Mouse (Mus musculus): ENCODE data around the gene Mtch1. TPM values are rescaled to one million over a fixed set of nuclear protein-coding genes. Genes with fewer than 3 reads are reported as not detected.
"Not testable (repeated sequence)": the region's sequence is repeated elsewhere in the genome, so short reads cannot be mapped to it uniquely, and the experiment has no call there.

The Mtch1 gene
- polyA plus RNA-seq (2011; ENCODE audit: insufficient read depth, insufficient read length, low read depth, missing spikeins), result 129 and 134 TPM in 2 replicates

DNA sequence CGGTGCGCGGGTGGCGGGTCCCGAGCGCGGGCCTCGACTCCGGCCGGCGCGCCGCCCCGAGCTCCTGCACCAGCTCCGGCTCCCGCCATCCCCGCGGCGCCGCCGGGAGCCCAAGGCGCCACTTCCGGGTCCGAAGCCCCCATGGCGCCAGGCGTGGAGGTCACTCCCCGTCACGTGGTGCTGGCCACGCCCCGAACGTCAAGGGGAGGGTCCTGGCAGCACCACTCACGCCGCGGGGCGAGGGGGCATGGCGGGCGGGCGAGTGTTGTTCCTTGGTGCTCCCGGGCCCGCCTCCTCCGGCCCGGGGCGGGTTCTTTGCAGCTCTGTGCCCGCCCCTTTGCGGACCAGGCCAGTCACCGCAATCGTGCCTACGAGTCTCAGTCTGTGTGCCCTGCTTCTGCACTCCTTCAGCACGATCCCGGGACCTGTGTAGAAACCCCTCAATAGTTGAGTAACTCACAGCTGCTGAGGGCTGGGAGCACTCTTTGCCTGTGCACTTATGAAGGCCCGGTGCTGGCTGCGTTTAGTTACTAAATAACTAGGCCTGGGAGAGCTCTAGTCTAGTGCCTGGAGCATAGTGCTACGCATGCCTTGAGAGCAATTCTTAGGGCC, at the start of gene Mtch1:
Mtch1 (minus strand) TSS at position 290 of the 612 bp plus-strand sequence.
- H3K4me3 ChIP-seq (ENCODE audit: low read depth, low read length), result peak within 1 kb of the TSS; percentile 95
- no peaks in the 10 kb centered on the region for H3K9me3 ChIP-seq (replicated peaks; ENCODE audit: control insufficient read depth, insufficient read depth, low read length, poor library complexity, severe bottlenecking)
- no peaks in the 10 kb centered on the region for H3K27me3 ChIP-seq (ENCODE audit: control insufficient read depth, insufficient read depth, low read length, poor library complexity, severe bottlenecking)
- H3K27ac ChIP-seq (ENCODE audit: insufficient read depth, low read length), result peak within 1 kb of the TSS; percentile 13
- H3K9ac ChIP-seq (ENCODE audit: low read depth, poor library complexity, severe bottlenecking), result peak within 1 kb of the TSS; percentile 77
- 0 out of 2 replicates have a peak, but pooled peaks cover 2% of the 10 kb centered on the region for H3K36me3 ChIP-seq (ENCODE audit: control insufficient read depth, insufficient read depth, low read length, poor library complexity, severe bottlenecking)
- no peaks in the 10 kb centered on the region for H3K4me1 ChIP-seq (ENCODE audit: control insufficient read depth, insufficient read depth, low read length)
- TF ChIP-seq POLR2A (IDR thresholded peaks at IDR 0.05; ENCODE audit: insufficient read depth, low read length) (peak; percentile 78), CTCF (IDR thresholded peaks at IDR 0.05; ENCODE audit: low read depth, low read length) (no peak), EP300 (IDR thresholded peaks at IDR 0.05; ENCODE audit: insufficient read depth, low read depth, low read length) (no peak)

DNA sequence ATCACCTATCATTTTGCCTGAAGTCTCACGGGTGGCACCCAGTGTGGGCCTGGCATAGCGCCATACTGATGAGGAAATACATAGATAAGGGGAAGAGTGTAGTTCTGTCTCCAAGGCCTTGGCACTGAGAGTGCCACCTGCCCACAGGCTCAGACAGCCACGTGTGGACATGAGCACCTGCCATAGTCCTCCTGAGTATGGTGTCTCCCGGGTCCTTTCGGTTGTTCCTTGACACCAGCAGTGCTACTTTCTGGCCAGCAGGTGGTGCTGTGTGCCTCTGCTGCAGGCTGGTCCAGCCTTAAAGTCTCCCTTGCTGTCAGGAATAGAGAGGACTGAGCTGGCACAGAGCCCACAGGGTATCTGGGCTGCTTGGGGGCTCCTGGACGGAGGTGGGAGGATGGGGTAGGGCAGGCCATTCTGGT, 49.1 kb upstream of the Mtch1 start:
- Histone ChIP-seq H3K9me3 (replicated peaks; ENCODE audit: control insufficient read depth, insufficient read depth, low read length, poor library complexity, severe bottlenecking) (no peaks in the 10 kb centered on the region), H3K36me3 (ENCODE audit: control insufficient read depth, insufficient read depth, low read length, poor library complexity, severe bottlenecking) (no peaks in the 10 kb centered on the region), H3K4me1 (ENCODE audit: control insufficient read depth, insufficient read depth, low read length) (peaks cover 13% of the 10 kb centered on the region), H3K9ac (ENCODE audit: low read depth, poor library complexity, severe bottlenecking) (no peak overlapping the region), H3K4me3 (ENCODE audit: low read depth, low read length) (no peak overlapping the region), H3K27ac (ENCODE audit: insufficient read depth, low read length) (no peak overlapping the region), H3K27me3 (ENCODE audit: control insufficient read depth, insufficient read depth, low read length, poor library complexity, severe bottlenecking) (no peaks in the 10 kb centered on the region)
- 0 out of 2 replicates have a peak, but pooled peaks have one; percentile 47 for TF ChIP-seq EP300 (IDR thresholded peaks at IDR 0.05; ENCODE audit: insufficient read depth, low read depth, low read length)
- peak; percentile 99 for TF ChIP-seq CTCF (IDR thresholded peaks at IDR 0.05; ENCODE audit: low read depth, low read length)
- TF ChIP-seq POLR2A (IDR thresholded peaks at IDR 0.05; ENCODE audit: insufficient read depth, low read length), result no peak

DNA sequence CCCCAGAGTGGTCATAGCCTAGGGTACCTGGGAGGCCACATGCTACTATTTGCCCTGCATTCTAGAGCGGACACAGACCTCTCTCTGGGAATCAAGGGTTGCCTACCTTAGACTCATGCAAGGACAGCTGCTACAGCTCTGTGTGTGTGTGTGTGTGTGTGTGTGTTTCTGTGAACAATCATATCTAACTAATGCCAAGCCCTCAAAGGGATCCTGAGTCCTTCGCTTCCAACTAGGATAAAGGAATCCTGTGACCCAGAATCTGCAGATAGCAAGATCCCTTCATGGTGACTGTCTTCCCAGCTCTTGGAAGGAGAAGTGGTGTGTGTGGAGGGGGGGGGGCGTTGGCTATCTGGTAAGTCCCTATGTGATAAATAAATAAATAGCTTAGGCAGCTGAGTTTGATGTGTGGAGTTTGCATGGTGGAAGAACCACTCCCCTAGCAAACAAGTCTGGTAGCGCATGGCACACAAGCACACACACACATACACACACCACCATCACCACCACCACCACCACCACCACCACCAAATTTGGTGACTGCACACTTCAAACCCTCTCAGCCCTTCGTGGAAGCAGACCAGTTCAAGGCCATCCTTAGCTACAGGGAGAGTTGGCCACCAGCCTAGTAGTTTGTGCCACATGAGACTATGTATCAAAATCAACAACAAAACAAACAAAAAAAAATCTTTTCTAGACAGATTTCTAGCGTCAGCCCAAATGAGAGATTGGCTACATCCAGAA, 48.5 kb upstream of the Mtch1 start:
- TF ChIP-seq CTCF (IDR thresholded peaks at IDR 0.05; ENCODE audit: low read depth, low read length) (no peak), POLR2A (IDR thresholded peaks at IDR 0.05; ENCODE audit: insufficient read depth, low read length) (no peak), EP300 (IDR thresholded peaks at IDR 0.05; ENCODE audit: insufficient read depth, low read depth, low read length) (no peak)
- no peaks in the 10 kb centered on the region for H3K27me3 ChIP-seq (ENCODE audit: control insufficient read depth, insufficient read depth, low read length, poor library complexity, severe bottlenecking)
- no peak overlapping the region for H3K4me3 ChIP-seq (ENCODE audit: low read depth, low read length)
- H3K27ac ChIP-seq (ENCODE audit: insufficient read depth, low read length), result no peak overlapping the region
- H3K9ac ChIP-seq (ENCODE audit: low read depth, poor library complexity, severe bottlenecking), result no peak overlapping the region
- H3K4me1 ChIP-seq (ENCODE audit: control insufficient read depth, insufficient read depth, low read length), result peaks cover 10% of the 10 kb centered on the region
- no peaks in the 10 kb centered on the region for H3K36me3 ChIP-seq (ENCODE audit: control insufficient read depth, insufficient read depth, low read length, poor library complexity, severe bottlenecking)
- no peaks in the 10 kb centered on the region for H3K9me3 ChIP-seq (replicated peaks; ENCODE audit: control insufficient read depth, insufficient read depth, low read length, poor library complexity, severe bottlenecking)

DNA sequence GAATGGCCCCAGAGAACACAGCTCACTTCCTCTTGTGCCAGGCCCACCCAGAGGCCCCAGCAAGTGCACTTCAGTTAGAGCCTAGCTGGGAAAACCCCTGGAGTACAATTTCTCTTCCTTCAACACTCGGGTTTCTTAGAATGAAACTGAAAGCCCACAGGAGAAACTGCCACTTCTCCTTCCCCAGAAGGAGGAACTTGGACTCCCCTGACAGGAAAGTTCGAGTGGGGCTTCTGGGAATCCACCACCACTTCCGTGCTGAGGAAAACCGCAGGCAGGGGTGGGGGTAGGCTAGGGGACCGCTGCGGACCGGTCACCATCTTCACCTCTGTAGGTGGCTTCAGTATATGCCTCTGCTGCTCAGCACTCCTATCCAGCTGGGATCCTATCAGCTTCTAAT, 47.6 kb upstream of the Mtch1 start:
- Histone ChIP-seq H3K9ac (ENCODE audit: low read depth, poor library complexity, severe bottlenecking) (no peak overlapping the region), H3K27ac (ENCODE audit: insufficient read depth, low read length) (no peak overlapping the region), H3K4me1 (ENCODE audit: control insufficient read depth, insufficient read depth, low read length) (peaks cover 10% of the 10 kb centered on the region), H3K27me3 (ENCODE audit: control insufficient read depth, insufficient read depth, low read length, poor library complexity, severe bottlenecking) (no peaks in the 10 kb centered on the region), H3K4me3 (ENCODE audit: low read depth, low read length) (no peak overlapping the region), H3K9me3 (replicated peaks; ENCODE audit: control insufficient read depth, insufficient read depth, low read length, poor library complexity, severe bottlenecking) (no peaks in the 10 kb centered on the region), H3K36me3 (ENCODE audit: control insufficient read depth, insufficient read depth, low read length, poor library complexity, severe bottlenecking) (no peaks in the 10 kb centered on the region)
- TF ChIP-seq CTCF (IDR thresholded peaks at IDR 0.05; ENCODE audit: low read depth, low read length) (no peak), POLR2A (IDR thresholded peaks at IDR 0.05; ENCODE audit: insufficient read depth, low read length) (no peak), EP300 (IDR thresholded peaks at IDR 0.05; ENCODE audit: insufficient read depth, low read depth, low read length) (no peak)

DNA sequence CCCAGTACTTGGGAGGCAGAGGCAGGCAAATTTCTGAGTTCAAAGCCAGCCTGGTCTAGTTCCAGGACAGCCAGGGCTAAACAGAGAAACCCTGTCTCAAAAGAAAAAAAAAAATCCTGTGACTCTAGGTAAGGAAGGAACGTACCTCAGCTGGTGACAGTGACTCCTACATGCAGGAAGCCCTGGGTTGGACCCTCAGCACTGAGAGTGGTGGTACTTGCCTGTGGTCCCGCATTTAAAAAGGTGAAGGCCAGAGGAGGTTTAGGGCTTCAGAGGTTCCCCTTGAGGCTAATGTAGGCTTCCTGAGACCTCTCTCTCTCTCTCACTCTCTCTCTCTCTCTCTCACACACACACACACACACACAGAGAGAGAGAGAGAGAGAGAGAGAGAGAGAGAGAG, 47.0 kb upstream of the Mtch1 start:
- H3K4me1 ChIP-seq (ENCODE audit: control insufficient read depth, insufficient read depth, low read length); H3K9me3 ChIP-seq (replicated peaks; ENCODE audit: control insufficient read depth, insufficient read depth, low read length, poor library complexity, severe bottlenecking); H3K27me3 ChIP-seq (ENCODE audit: control insufficient read depth, insufficient read depth, low read length, poor library complexity, severe bottlenecking); H3K9ac ChIP-seq (ENCODE audit: low read depth, poor library complexity, severe bottlenecking); H3K27ac ChIP-seq (ENCODE audit: insufficient read depth, low read length); H3K36me3 ChIP-seq (ENCODE audit: control insufficient read depth, insufficient read depth, low read length, poor library complexity, severe bottlenecking); H3K4me3 ChIP-seq (ENCODE audit: low read depth, low read length): not testable (repeated sequence)

DNA sequence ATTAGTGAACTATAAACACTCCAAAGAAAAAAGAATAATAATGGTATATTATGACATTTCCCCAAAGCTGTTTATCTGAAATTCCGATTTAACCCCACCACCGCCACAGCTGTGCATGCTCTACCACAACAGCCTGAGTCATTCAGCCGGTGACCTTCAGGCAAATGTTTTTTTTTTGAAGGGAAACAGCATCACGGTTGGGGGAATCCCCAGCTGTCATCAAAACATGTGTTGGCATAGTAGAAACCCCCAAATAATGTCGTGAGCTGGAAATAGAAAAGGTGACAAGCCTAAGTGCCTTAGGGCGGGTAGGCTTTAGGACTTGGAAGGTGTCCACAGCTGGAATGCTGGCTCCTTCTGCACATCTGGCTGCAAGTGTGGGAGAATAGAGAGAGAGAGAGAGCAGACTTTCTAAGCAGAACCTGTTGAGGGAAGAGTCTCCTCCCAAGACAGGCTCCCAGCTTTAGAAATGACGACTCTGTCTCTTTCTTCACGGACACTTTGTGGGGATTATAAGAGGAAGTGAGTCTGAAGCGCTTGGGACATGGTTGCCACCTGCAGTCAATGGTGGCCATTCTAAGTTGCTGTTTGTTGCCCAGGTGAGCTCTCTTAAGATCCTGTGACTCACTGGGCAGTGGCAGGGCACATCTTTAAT, 46.5 kb upstream of the Mtch1 start:
- Histone ChIP-seq H3K27ac (ENCODE audit: insufficient read depth, low read length) (no peak overlapping the region), H3K36me3 (ENCODE audit: control insufficient read depth, insufficient read depth, low read length, poor library complexity, severe bottlenecking) (no peaks in the 10 kb centered on the region), H3K9ac (ENCODE audit: low read depth, poor library complexity, severe bottlenecking) (no peak overlapping the region), H3K4me1 (ENCODE audit: control insufficient read depth, insufficient read depth, low read length) (peaks cover 5% of the 10 kb centered on the region), H3K27me3 (ENCODE audit: control insufficient read depth, insufficient read depth, low read length, poor library complexity, severe bottlenecking) (no peaks in the 10 kb centered on the region), H3K4me3 (ENCODE audit: low read depth, low read length) (no peak overlapping the region), H3K9me3 (replicated peaks; ENCODE audit: control insufficient read depth, insufficient read depth, low read length, poor library complexity, severe bottlenecking) (no peaks in the 10 kb centered on the region)
- TF ChIP-seq EP300 (IDR thresholded peaks at IDR 0.05; ENCODE audit: insufficient read depth, low read depth, low read length) (no peak), CTCF (IDR thresholded peaks at IDR 0.05; ENCODE audit: low read depth, low read length) (no peak), POLR2A (IDR thresholded peaks at IDR 0.05; ENCODE audit: insufficient read depth, low read length) (no peak)
